Mouse (Mus musculus): ENCODE results near the gene Nol9.

- no peak for TF ChIP-seq EP300 (IDR thresholded peaks at IDR 0.05; ENCODE audit: insufficient read depth, low read depth, low read length)
- TF ChIP-seq POLR2A (IDR thresholded peaks at IDR 0.05; ENCODE audit: insufficient read depth, low read length): no peak
Measured at GRCm38 (mm10) chr4:152022506-152022905, 16.6 kb upstream of the Nol9 start.

Measured in ES-Bruce4 (cell line).